Mouse (Mus musculus): Measurements from ENCODE around the gene Sapcd1.

The Sapcd1 gene

DNA sequence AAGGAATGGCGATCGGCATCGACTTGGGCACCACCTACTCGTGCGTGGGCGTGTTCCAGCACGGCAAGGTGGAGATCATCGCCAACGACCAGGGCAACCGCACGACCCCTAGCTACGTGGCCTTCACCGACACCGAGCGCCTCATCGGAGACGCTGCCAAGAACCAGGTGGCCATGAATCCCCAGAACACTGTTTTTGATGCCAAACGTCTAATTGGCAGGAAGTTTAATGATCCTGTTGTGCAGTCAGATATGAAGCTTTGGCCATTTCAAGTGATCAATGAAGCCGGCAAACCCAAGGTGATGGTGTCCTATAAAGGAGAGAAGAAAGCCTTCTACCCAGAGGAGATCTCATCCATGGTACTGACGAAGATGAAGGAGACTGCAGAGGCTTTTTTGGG lies 50.8 kb downstream of the Sapcd1 start:
- DNase-seq: no peak

All from kidney, adult 8-10 months (tissue).